Mouse (Mus musculus): Measurements from ENCODE around the gene Nfe2l2. TPM values are rescaled to one million over a fixed set of nuclear protein-coding genes. Genes with fewer than 3 reads are reported as not detected.

Gene Nfe2l2
- total RNA-seq (2014; rRNA removed), result 29.5 and 34.1 TPM in 2 replicates
- polyA plus RNA-seq (2012; rRNA removed), result 35.9 and 40.1 TPM in 2 replicates

GRCm38 (mm10) chr2:75704234-75705161, at the start of gene Nfe2l2:
Nfe2l2 (minus strand) TSS chr2:75704641.
- DNase-seq (ENCODE audit: extremely low read depth, low read depth, low spot score), result peak; percentile 96
- H3K4me3 ChIP-seq (ENCODE audit: insufficient read depth, low read depth, low read length), result peak within 1 kb of the TSS; percentile 96
- peaks cover 17% of the 10 kb centered on the region; the same call in 1 of the 2 replicates for H3K79me2 ChIP-seq (ENCODE audit: control insufficient read depth, insufficient read depth, low read length)
- H3K27me3 ChIP-seq (ENCODE audit: control insufficient read depth, insufficient read depth, low read length), result no peaks in the 10 kb centered on the region
- peaks cover 26% of the 10 kb centered on the region for H3K4me1 ChIP-seq (ENCODE audit: control insufficient read depth, insufficient read depth, low read length)
- H3K27ac ChIP-seq (replicated peaks; ENCODE audit: insufficient read depth, low read depth, low read length), result peak within 1 kb of the TSS; percentile 99
- no peaks in the 10 kb centered on the region for H3K36me3 ChIP-seq (ENCODE audit: control insufficient read depth, insufficient read depth, low read length)
- TF ChIP-seq POLR2A (IDR thresholded peaks at IDR 0.05; ENCODE audit: extremely low read depth, insufficient read depth, low read length), result peak; percentile 99
- TF ChIP-seq CTCF (IDR thresholded peaks at IDR 0.05; ENCODE audit: low read depth, low read length), result peak; percentile 17; the same call in 1 of the 2 replicates
- under 1% methylated on average over 55 of the region's 58 CpGs for WGBS
- peak within 1 kb of the TSS; percentile 99 for H3K9ac ChIP-seq (ENCODE audit: low read depth, low read length)

- 80% methylated on average over 22 of the region's 22 CpGs for WGBS
These were observed 48.1 kb upstream of the Nfe2l2 start for GRCm38 (mm10) chr2:75752306-75753175.

GRCm38 (mm10) chr2:75751896-75752295, 47.5 kb upstream of the Nfe2l2 start:
- Histone ChIP-seq H3K4me1 (ENCODE audit: control insufficient read depth, insufficient read depth, low read length) (0 out of 2 replicates have a peak, but pooled peaks cover 3% of the 10 kb centered on the region), H3K79me2 (ENCODE audit: control insufficient read depth, insufficient read depth, low read length) (no peaks in the 10 kb centered on the region), H3K36me3 (ENCODE audit: control insufficient read depth, insufficient read depth, low read length) (no peaks in the 10 kb centered on the region), H3K9ac (ENCODE audit: low read depth, low read length) (no peak overlapping the region), H3K4me3 (ENCODE audit: insufficient read depth, low read depth, low read length) (no peak overlapping the region), H3K27ac (replicated peaks; ENCODE audit: insufficient read depth, low read depth, low read length) (no peak overlapping the region), H3K27me3 (ENCODE audit: control insufficient read depth, insufficient read depth, low read length) (no peaks in the 10 kb centered on the region)
- no peak for DNase-seq (ENCODE audit: extremely low read depth, low read depth, low spot score)
- TF ChIP-seq CTCF (IDR thresholded peaks at IDR 0.05; ENCODE audit: low read depth, low read length) (no peak), POLR2A (IDR thresholded peaks at IDR 0.05; ENCODE audit: extremely low read depth, insufficient read depth, low read length) (no peak)
- 92% methylated on average over 6 of the region's 6 CpGs for WGBS

More at GRCm38 (mm10) chr2:75752306-75753175, 48.1 kb upstream of the Nfe2l2 start:
- H3K79me2 ChIP-seq (ENCODE audit: control insufficient read depth, insufficient read depth, low read length), result no peaks in the 10 kb centered on the region
- 0 out of 2 replicates have a peak, but pooled peaks cover 3% of the 10 kb centered on the region for H3K4me1 ChIP-seq (ENCODE audit: control insufficient read depth, insufficient read depth, low read length)
- TF ChIP-seq POLR2A (IDR thresholded peaks at IDR 0.05; ENCODE audit: extremely low read depth, insufficient read depth, low read length) (no peak), CTCF (IDR thresholded peaks at IDR 0.05; ENCODE audit: low read depth, low read length) (no peak)
- DNase-seq (ENCODE audit: extremely low read depth, low read depth, low spot score), result peak; percentile 82
- no peak overlapping the region for H3K27ac ChIP-seq (replicated peaks; ENCODE audit: insufficient read depth, low read depth, low read length)
- H3K9ac ChIP-seq (ENCODE audit: low read depth, low read length), result no peak overlapping the region
- no peaks in the 10 kb centered on the region for H3K27me3 ChIP-seq (ENCODE audit: control insufficient read depth, insufficient read depth, low read length)
- no peak overlapping the region for H3K4me3 ChIP-seq (ENCODE audit: insufficient read depth, low read depth, low read length)
- H3K36me3 ChIP-seq (ENCODE audit: control insufficient read depth, insufficient read depth, low read length), result no peaks in the 10 kb centered on the region

DNA sequence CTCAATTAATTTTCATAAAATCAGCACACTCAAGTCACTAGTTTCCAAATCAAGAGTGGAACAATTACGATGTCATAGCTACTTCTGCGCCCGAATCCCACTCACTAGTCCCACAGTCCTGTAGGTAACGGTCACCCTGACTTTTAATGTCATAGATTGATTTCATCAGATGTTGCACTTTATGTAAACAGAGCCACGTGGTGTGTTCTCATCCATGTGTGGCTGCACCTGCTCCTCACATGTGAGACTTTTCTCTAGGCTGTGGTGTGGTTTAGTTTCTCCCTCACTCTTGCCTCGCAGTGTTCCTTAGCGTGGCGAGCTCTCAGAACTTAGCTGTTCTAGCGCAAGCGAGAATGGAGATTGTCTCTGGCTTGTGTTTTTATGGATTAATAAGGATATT, 46.4 kb upstream of the Nfe2l2 start:
- H3K9ac ChIP-seq (ENCODE audit: low read depth, low read length), result no peak overlapping the region
- no peaks in the 10 kb centered on the region for H3K79me2 ChIP-seq (ENCODE audit: control insufficient read depth, insufficient read depth, low read length)
- H3K36me3 ChIP-seq (ENCODE audit: control insufficient read depth, insufficient read depth, low read length), result no peaks in the 10 kb centered on the region
- 65% methylated on average over 10 of the region's 10 CpGs for WGBS
- no peaks in the 10 kb centered on the region for H3K27me3 ChIP-seq (ENCODE audit: control insufficient read depth, insufficient read depth, low read length)
- H3K4me3 ChIP-seq (ENCODE audit: insufficient read depth, low read depth, low read length), result no peak overlapping the region
- peak; percentile 69 for DNase-seq (ENCODE audit: extremely low read depth, low read depth, low spot score)
- no peak overlapping the region for H3K27ac ChIP-seq (replicated peaks; ENCODE audit: insufficient read depth, low read depth, low read length)
- no peak for TF ChIP-seq POLR2A (IDR thresholded peaks at IDR 0.05; ENCODE audit: extremely low read depth, insufficient read depth, low read length)
- no peak for TF ChIP-seq CTCF (IDR thresholded peaks at IDR 0.05; ENCODE audit: low read depth, low read length)
- H3K4me1 ChIP-seq (ENCODE audit: control insufficient read depth, insufficient read depth, low read length), result 0 out of 2 replicates have a peak, but pooled peaks cover 3% of the 10 kb centered on the region

GRCm38 (mm10) chr2:75750043-75750718, 45.7 kb upstream of the Nfe2l2 start:
- Histone ChIP-seq H3K4me1 (ENCODE audit: control insufficient read depth, insufficient read depth, low read length) (0 out of 2 replicates have a peak, but pooled peaks cover 3% of the 10 kb centered on the region), H3K9ac (ENCODE audit: low read depth, low read length) (no peak overlapping the region), H3K27ac (replicated peaks; ENCODE audit: insufficient read depth, low read depth, low read length) (no peak overlapping the region), H3K36me3 (ENCODE audit: control insufficient read depth, insufficient read depth, low read length) (no peaks in the 10 kb centered on the region), H3K79me2 (ENCODE audit: control insufficient read depth, insufficient read depth, low read length) (no peaks in the 10 kb centered on the region), H3K4me3 (ENCODE audit: insufficient read depth, low read depth, low read length) (no peak overlapping the region), H3K27me3 (ENCODE audit: control insufficient read depth, insufficient read depth, low read length) (no peaks in the 10 kb centered on the region)
- 79% methylated on average over 2 of the region's 2 CpGs for WGBS
- DNase-seq (ENCODE audit: extremely low read depth, low read depth, low spot score), result no peak
- TF ChIP-seq CTCF (IDR thresholded peaks at IDR 0.05; ENCODE audit: low read depth, low read length) (no peak), POLR2A (IDR thresholded peaks at IDR 0.05; ENCODE audit: extremely low read depth, insufficient read depth, low read length) (no peak)
